Mouse (Mus musculus): ENCODE results near the gene Cxcl10.

DNA sequence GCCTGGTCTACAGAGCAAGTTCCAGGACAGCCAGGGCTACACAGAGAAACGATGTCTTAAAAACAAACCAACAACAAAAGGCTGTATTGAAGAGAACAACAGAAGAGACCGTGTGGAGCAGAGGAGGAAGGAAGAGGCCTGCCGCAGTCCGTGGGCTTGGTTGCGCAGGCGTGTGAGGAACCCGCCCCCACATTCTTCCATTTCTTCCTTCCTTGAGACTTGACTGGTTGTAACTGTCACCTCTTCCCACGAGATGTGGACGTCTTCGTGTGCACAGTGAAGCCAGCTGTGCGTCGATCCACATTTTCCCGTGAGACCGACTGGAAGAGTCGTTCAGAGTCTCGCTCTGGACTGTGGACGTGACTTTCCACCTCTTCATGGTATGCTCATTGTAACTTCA, 26.7 kb upstream of the Cxcl10 start:
- TF ChIP-seq TAL1 (IDR thresholded peaks at IDR 0.05; ENCODE audit: low read length) (no peak), GATA1 (IDR thresholded peaks at IDR 0.05; ENCODE audit: low read length) (no peak)

Data from erythroblast, embryonic 14.5 days (primary cell).